Mouse (Mus musculus): ENCODE results near the gene Fezf1.

- TF ChIP-seq CTCF (IDR thresholded peaks at IDR 0.05; ENCODE audit: borderline replicate concordance, control insufficient read depth, extremely low read depth, insufficient read depth, low read length, poor library complexity) (no peak), POLR2A (IDR thresholded peaks at IDR 0.05; ENCODE audit: control insufficient read depth, extremely low read depth, insufficient read depth, low read length, poor library complexity) (no peak)
These were observed 4.3 kb upstream of the Fezf1 start for GRCm38 (mm10) chr6:23252196-23253135.

All from thymus, adult 2 months (tissue).